Mouse (Mus musculus): ENCODE data around the gene Mrpl51.

Mrpl51 gene

DNA sequence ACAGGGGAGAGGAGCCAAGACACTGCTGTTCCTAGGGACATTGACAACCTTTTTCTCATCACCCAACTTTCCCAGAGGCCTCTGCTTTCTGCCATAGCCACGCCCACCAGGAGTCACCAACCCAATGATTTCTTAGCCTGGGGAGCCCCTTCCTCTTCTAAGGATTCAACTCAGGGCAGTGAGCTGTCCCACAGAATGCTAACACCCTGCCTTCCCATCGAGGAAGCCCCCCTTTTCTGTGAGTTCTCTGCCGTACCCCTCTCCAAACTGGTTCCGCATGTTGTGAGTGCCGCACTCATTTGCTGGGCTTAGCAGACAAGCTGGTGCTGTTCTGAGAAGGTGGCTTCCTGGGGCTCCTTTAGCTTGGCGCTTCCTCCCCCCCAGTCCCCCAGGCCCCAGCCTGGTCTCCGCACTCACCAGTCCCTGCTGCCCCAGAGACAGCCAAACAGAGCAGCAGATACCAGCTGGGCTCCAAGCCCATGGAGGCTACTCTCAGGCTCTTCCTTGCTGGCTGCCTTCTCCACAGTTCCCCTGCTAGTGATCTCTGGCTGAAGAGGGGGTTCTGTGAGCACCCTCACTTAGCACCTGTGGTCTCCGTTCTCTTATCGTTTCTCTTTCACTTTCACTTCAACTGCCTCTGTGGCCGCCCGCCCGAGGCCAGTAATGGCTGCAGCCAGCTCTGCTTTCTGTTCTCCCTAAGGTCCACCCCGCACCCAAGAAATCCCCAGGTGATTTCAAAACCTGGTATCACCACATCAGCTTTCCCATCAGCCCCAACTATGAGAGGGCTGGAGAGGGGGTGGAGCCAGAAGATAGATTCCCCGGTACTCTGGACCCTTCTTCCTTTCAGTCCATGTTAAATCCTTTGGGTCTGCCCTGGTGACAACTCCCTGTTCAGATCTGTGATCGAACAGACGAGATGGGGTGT lies 39.8 kb downstream of the Mrpl51 start, which contains the start of gene Tapbpl:
Gene Tapbpl, minus strand, starts transcription at position 744 of the 928 bp plus-strand sequence.
- DNase-seq (ENCODE audit: inconsistent age in 2 of 2, low spot score in 1 of 2) = peak; percentile 79 to 92

DNA sequence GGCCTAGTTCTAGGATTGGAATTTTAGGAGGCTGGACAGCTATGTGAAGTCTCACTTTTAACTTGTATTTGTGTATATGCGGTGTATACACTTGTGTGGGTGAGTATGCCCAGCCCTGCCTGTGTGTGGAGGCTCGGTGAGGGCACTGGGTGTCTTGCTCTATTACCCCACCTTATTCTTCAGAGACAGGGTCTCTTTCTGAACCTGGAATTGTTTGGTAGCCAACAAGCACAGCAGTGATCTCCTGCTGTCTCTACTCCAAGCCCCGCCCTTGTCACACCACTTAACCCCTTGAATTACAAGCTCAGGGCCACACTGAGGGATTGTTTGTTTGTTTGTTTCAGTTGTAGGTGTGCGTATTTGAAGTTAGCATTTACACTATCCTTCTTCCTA lies 40.4 kb downstream of the Mrpl51 start:
- DNase-seq (ENCODE audit: inconsistent age in 2 of 2, low spot score in 1 of 2) = no peak

DNA sequence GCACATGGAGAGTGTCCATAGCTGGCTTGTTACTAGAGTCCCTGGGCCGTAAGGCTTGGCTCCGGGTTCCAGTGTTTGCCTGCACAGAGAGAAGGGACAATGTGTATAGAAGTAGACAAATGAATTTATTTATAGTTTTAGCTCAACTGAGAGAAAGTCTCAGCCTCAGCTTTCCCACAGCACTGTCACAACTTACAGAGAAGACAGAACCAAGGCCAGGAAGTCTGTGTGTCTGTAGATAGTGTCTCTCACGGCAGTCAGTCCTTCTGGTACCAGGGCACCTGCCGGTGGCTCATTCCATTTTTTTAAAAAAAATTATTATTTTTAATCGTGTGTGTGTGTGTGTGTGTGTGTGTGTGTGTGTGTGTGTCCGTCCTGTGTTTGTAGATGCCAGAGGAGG lies 40.9 kb downstream of the Mrpl51 start:
- DNase-seq (ENCODE audit: inconsistent age in 2 of 2, low spot score in 1 of 2) = no peak

DNA sequence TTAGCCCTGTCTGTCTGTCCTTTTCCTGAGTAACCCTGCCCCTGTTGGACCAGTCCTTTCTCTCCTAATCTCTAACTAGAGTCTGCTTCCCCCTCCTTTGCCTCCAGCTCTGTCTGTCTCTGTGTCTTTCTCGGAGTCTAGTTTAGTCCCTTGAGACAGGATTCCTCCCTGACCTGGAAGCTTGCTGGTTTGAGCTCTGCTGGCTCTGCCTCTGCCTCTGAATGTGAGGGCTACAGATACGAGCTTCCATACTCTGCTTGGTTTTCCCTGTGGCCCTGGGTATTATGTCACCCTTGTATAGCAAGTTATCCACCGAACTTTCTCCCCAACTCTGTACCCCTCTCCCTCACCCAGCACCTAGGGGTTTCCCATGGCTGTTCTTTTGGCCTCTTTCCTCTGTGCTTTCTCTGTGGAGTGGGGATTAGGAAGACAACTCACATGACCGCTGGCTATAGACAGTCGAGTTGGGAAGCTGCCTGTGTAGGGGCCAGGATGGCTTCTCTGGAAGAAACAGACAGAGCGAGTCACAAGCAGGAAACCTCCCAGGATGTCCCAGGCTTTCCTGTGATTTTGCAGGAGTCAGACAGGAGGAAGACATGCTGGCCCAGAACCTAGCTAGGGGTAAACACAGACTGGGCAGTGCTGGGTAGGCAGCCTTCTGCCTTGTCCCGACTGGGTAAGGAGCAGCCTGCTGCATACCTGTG lies 42.4 kb downstream of the Mrpl51 start:
- peak; percentile 20 to 48 for DNase-seq (ENCODE audit: inconsistent age in 2 of 2, low spot score in 1 of 2)

DNA sequence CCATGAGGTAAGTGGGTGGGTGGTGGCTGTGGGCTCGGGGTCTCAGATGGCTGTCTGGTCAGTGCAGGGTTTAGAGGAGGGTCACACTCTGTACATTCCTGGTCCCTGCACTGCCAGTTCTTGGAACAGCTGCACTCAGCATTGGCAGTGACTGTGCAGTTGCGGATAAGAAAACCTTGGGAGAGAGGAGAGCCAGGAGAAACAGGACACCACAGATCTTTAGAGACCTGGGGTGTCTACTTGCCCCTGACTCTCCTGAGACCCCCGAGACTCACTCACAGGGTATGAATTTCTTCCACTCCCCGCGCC lies 42.9 kb downstream of the Mrpl51 start:
- DNase-seq (ENCODE audit: inconsistent age in 2 of 2, low spot score in 1 of 2) = no peak

DNA sequence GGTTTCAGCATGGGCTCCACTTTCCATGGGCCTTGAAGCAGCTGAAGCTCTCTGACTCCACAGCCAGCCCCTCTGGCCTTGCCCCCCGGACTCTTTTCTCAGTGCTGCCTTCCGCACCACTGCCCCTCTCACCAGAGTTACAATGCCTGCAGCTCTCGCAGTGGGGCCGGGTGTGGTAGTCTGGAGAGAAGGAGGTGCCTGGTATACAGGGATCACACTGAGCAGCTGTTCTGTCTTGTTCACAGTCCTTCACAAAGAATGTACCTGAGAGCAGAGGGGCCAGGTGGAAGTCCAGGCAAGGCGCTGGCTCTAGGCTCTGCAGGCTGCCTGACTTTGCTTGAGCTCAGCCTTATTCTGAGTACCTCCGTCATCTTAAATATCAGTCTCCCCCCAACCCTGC lies 44.7 kb downstream of the Mrpl51 start:
- no peak for DNase-seq (ENCODE audit: inconsistent age in 2 of 2, low spot score in 1 of 2)

DNA sequence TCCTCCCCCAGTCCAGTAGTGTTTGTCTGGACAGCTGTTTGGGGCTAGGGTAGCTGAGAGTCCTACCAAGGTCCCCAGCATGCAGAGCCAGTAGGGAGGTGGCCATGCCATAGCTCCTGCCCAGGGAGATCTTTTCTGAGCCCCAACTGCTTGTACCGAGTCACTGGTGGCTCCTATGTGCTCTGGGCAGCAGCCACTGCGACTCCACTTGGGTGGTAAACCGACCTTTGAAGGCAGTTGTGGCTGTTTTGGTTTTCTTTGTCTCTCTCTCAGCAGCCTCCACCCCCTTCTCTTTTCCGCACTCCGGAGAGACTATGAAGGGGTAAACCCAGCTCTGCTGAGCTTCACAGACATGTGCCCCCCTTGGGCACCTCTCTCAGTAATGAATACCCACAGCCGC lies 45.2 kb downstream of the Mrpl51 start, which contains the start of gene Cd27:
Gene Cd27, minus strand, starts transcription at position 229 of the 400 bp plus-strand sequence.
- DNase-seq (ENCODE audit: inconsistent age in 2 of 2, low spot score in 1 of 2) = no peak

DNA sequence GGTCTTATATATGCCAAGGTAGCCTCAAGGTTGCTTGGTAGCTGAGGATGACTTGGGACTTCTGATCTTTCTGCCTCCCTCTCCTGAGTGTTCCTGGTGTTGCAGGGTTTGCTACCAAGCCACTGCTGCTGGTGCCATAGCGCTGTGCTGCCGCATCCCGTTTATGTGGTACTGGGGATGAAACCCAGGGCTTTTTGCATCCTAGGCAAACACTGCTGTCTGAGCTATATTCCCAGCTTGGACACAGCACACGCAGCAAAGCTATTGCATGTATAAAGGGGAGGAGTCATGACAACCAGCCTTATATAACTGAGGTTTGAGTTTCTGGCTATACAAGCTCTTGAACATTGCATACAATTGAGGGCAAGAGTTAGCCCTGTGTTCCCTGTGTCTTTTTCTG lies 45.8 kb downstream of the Mrpl51 start:
- no peak for DNase-seq (ENCODE audit: inconsistent age in 2 of 2, low spot score in 1 of 2)

DNA sequence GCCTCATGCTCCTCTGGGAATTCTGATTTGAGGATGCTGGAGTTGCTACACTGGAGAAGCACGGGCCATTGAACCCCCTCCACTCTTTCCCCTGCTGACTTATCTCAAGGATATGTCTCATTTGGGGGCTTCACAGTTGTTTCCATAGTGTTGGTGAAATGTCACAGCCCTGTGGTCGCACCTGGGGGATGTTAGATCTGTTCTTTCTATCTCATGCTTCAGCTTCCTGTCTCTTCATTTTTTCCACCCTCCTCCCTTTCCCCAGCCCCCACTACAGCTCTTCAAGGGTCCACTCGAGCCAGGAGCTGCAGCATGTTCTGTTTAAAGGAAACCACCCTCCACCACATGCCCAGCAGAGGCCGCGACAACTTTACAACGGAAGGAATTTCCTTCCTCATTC lies 46.8 kb downstream of the Mrpl51 start:
- DNase-seq (ENCODE audit: inconsistent age in 2 of 2, low spot score in 1 of 2) = no peak

DNA sequence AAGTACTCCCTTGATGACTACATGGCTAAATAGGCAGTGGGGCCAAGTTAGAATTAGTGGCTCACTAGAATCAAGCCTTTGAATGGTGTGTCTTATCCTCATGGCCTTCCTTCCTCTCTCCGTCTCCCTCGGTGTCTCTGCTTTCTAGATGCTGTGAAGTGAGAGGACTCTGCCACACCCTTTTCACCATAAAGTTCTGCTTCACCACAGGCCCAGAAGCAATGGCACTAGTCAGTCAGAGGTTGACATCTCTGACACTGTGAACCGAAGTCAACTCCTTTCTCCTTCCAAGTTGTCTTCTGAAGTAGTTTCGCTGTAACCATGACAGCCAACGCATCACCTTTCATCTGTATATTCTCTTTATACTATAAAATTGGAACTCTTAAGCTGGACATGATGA lies 47.9 kb downstream of the Mrpl51 start:
- DNase-seq (ENCODE audit: inconsistent age in 2 of 2, low spot score in 1 of 2) = no peak

DNA sequence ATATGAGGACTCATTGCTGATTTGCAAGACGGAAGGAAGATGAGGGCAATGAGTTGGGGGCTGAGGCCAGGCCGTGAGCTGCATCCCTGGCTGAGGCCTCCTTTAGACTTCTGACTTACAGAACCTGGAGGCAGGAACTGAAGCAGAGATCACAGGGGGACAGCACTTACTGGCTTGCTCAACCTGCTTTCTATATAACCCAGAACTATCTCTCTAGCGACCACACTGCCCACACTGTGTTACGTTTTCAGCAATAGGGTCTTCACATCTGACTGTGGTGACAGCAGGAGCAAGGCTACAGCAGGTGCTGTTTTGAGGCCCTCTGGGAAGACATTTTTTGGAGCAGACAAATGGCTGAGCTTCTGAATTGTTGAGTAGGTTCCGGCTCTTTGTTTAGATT lies 49.0 kb downstream of the Mrpl51 start:
- no peak for DNase-seq (ENCODE audit: inconsistent age in 2 of 2, low spot score in 1 of 2)

DNA sequence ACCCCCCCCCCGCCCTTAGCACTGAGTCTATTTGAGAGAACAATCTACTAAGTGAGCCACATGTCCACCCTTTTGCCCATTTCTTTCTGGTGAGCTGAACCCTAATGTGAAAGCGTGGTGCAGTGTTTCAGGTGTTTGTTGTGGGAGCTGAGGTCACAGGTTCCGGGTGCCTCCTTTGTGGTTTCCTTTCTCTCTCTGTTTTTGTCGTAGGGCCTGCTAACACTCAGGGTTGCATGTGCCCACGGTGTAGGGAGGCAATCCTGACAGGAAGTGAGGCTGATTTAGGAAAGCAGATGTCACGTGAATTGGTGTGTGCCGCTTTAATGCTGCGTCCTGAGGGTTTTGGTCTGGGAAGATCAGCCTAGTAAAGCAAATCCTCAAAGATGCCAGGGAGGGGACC lies 50.0 kb downstream of the Mrpl51 start:
- no peak for DNase-seq (ENCODE audit: inconsistent age in 2 of 2, low spot score in 1 of 2)

DNA sequence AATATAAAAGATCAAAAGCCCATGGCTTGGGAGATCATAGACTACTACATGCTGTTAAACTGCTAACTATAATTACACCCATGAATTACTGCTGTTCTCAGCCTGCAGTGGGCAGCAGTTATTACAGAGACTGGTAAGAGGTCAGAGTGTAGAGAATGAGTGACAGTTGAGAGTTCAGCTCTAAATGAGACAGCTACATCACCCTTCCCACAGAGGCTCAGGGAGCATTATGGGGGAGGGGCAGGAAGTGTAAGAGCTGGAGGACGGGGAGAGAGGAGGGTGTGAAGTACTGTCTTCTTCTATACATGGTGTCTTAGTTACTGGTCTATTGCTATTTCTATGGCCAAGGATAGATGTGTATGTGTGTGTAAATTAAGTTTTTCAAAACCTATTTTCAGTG lies 53.0 kb downstream of the Mrpl51 start:
- DNase-seq (ENCODE audit: inconsistent age in 2 of 2, low spot score in 1 of 2) = no peak

All from adrenal gland, adult (tissue).